In the genomic region with DNA sequence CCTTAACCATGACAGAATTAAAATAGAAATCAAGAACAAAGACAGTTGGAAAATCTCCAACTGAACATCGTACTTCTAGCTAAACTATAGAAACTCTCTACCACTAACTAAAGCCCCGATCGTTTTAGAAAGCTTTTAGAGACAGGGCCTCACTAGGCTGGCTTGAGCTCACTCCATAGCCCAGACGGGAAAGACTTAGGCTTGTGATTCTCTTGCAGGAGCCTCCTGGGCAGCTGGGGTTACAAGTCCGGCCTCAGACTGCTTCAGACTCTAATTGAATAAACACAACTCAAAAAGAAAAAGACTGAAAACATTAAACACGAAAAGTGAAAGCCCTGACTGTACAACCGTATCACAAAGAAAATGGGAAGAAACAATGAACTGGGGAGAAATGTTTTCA, we compare ENCODE assay signal across 17 mouse cellular contexts.
"Had no signal": no experiment of that assay in that cellular context is flagged by ENCODE, and none has a peak within 500 bp of the region (broad histone marks: within the 10 kb centered on the region; RNA-seq: fewer than 3 reads in every experiment).

No protein-coding gene starts in this region.

- ATAC-seq: lung, postnatal 0 days; midbrain, embryonic 15.5 days had no signal

- H3K9me3 ChIP-seq: kidney, embryonic 15.5 days; liver, embryonic 13.5 days; midbrain, embryonic 15.5 days; stomach, embryonic 15.5 days had no signal

- H3K36me3 ChIP-seq: kidney, embryonic 15.5 days; liver, embryonic 13.5 days; midbrain, embryonic 12.5 days; midbrain, embryonic 15.5 days; stomach, embryonic 15.5 days had no signal

- H3K4me2 ChIP-seq: kidney, embryonic 15.5 days; liver, embryonic 13.5 days; lung, embryonic 14.5 days; midbrain, embryonic 12.5 days; midbrain, embryonic 15.5 days; stomach, embryonic 15.5 days had no signal

- H3K27me3 ChIP-seq: kidney, embryonic 15.5 days; liver, embryonic 13.5 days; midbrain, embryonic 12.5 days; midbrain, embryonic 15.5 days; stomach, embryonic 15.5 days had no signal

- H3K27ac ChIP-seq: kidney, embryonic 15.5 days; left cerebral cortex, adult 2 months; liver, embryonic 13.5 days; macrophage; midbrain, embryonic 12.5 days; midbrain, embryonic 15.5 days; stomach, embryonic 15.5 days had no signal

- H3K4me1 ChIP-seq: kidney, embryonic 15.5 days; liver, embryonic 13.5 days; midbrain, embryonic 12.5 days; midbrain, embryonic 15.5 days; stomach, embryonic 15.5 days had no signal

- H3K4me3 ChIP-seq: kidney, embryonic 15.5 days; left cerebral cortex, adult 2 months; liver, embryonic 13.5 days; midbrain, embryonic 12.5 days; midbrain, embryonic 15.5 days; stomach, embryonic 15.5 days had no signal

- H3K9ac ChIP-seq: kidney, embryonic 15.5 days; liver, embryonic 13.5 days; lung, embryonic 14.5 days; midbrain, embryonic 12.5 days; midbrain, embryonic 15.5 days; stomach, embryonic 15.5 days had no signal

- DNase-seq: kidney, adult 8-10 months; kidney, postnatal 10 days; kidney, postnatal 36 days; layer of hippocampus, postnatal 36 days; liver, embryonic 13.5 days; lung, embryonic 14.5 days; retina, postnatal 1 day; right cerebral cortex, postnatal 25 days; spleen, adult 18-20 months; thymus, postnatal 25 days had no signal
